Mouse (Mus musculus): ENCODE measurements around the gene Vstm4.

- TF ChIP-seq POLR2A (IDR thresholded peaks at IDR 0.05; ENCODE audit: borderline replicate concordance, low read depth, low read length) (no peak), CTCF (IDR thresholded peaks at IDR 0.05; ENCODE audit: low read depth, low read length) (no peak)
These were observed at the start of gene Vstm4 for GRCm38 (mm10) chr14:32856681-32857328.
